Mouse (Mus musculus) stomach, embryonic 15.5 days (tissue): ENCODE results near the gene Foxc2. TPM values are rescaled to one million over a fixed set of nuclear protein-coding genes. Genes with fewer than 3 reads are reported as not detected.

ENCODE experiments used
- ATAC-seq: fragments of 200-750 bp; cut with Nextera tagmentation; 2 replicates; pipeline ENCODE4 v1.8.0; 2017; ENCODE audit warnings: low read depth, moderate number of reproducible peaks, moderate TSS enrichment; ENCODE audit not compliant: insufficient read depth, low FRiP score
- H3K27ac ChIP-seq: fragments of 300-500 bp; sonication (generic); 2 replicates; pipeline ENCODE4 v1.5.1; 2015; ENCODE audit warnings: mild to moderate bottlenecking, inconsistent platforms
- H3K27me3 ChIP-seq: fragments of 300-500 bp; sonication (generic); replicated peaks from 2 replicates; pipeline ENCODE4 v1.6.1; 2015; ENCODE audit warnings: inconsistent platforms
- H3K36me3 ChIP-seq: fragments of 300-500 bp; sonication (generic); 2 replicates; pipeline ENCODE4 v1.6.1; 2015; ENCODE audit warnings: inconsistent platforms
- H3K4me1 ChIP-seq: fragments of 300-500 bp; sonication (generic); 2 replicates; pipeline ENCODE4 v1.6.1; 2015; ENCODE audit warnings: inconsistent platforms
- H3K4me2 ChIP-seq: fragments of 300-500 bp; sonication (generic); 2 replicates; pipeline ENCODE4 v1.6.1; 2015; ENCODE audit warnings: mild to moderate bottlenecking, inconsistent platforms
- H3K4me3 ChIP-seq: fragments of 300-500 bp; sonication (generic); replicated peaks from 2 replicates; pipeline ENCODE4 v1.5.1; 2015; ENCODE audit warnings: inconsistent platforms
- H3K9ac ChIP-seq: fragments of 300-500 bp; sonication (generic); 2 replicates; pipeline ENCODE4 v1.6.1; 2015; ENCODE audit warnings: inconsistent platforms
- H3K9me3 ChIP-seq: fragments of 300-500 bp; sonication (generic); 2 replicates; pipeline ENCODE4 v1.6.1; 2016; ENCODE audit warnings: inconsistent platforms
- WGBS: fragments of 180-500 bp; shearing (Covaris S2); methylation state at CpG from one replicate; pipeline ENCODE4 v1.1.7; 2015; 5-methylcytosine and 5-hydroxymethylcytosine counted together
- polyA plus RNA-seq: library from polyadenylated mRNA; unstranded; fragments of >200 nt; fragmentation: Nextera tagmentation; extraction: Ambion mirVana; gene quantifications from 2 replicates; pipeline ENCODE4 v1.2.1, GENCODE M21; 2015

Gene Foxc2
- polyA plus RNA-seq, 1 experiment from 2014 or later, result 0.90 TPM

GRCm38 (mm10) chr8:121080361-121081090, 35.4 kb upstream of the Foxc2 start:
- peaks cover 84% of the 10 kb centered on the region for H3K27me3 ChIP-seq
- no peak for ATAC-seq

GRCm38 (mm10) chr8:121081398-121081797, 34.6 kb upstream of the Foxc2 start:
- 6% methylated on average over 7 of the region's 7 CpGs for WGBS
- H3K4me2 ChIP-seq, result peak overlapping the region; percentile 82
- peak overlapping the region; percentile 68 for H3K4me3 ChIP-seq
- peaks cover 9% of the 10 kb centered on the region for H3K4me1 ChIP-seq
- peak overlapping the region; percentile 98 for H3K27ac ChIP-seq
- no peaks in the 10 kb centered on the region for H3K9me3 ChIP-seq
- no peak for ATAC-seq
- no peaks in the 10 kb centered on the region for H3K36me3 ChIP-seq
- peak overlapping the region; percentile 66 for H3K9ac ChIP-seq
- H3K27me3 ChIP-seq, result peaks cover 88% of the 10 kb centered on the region

More at GRCm38 (mm10) chr8:121080361-121081090, 35.4 kb upstream of the Foxc2 start:
- H3K9me3 ChIP-seq, result no peaks in the 10 kb centered on the region
- H3K4me1 ChIP-seq, result peaks cover 9% of the 10 kb centered on the region
- WGBS, result 1% methylated on average over 49 of the region's 49 CpGs
- H3K9ac ChIP-seq, result peak overlapping the region; percentile 66
- no peaks in the 10 kb centered on the region for H3K36me3 ChIP-seq
- peak overlapping the region; percentile 98 for H3K27ac ChIP-seq
- peak overlapping the region; percentile 68 for H3K4me3 ChIP-seq
- peak overlapping the region; percentile 82 for H3K4me2 ChIP-seq

- peak overlapping the region; percentile 66 for H3K9ac ChIP-seq
- no peak for ATAC-seq
- peak overlapping the region; percentile 98 for H3K27ac ChIP-seq
- H3K4me1 ChIP-seq, result peaks cover 9% of the 10 kb centered on the region; the same call in 1 of the 2 replicates
- peak overlapping the region; percentile 82 for H3K4me2 ChIP-seq
- 4% methylated on average over 57 of the region's 57 CpGs for WGBS
- H3K27me3 ChIP-seq, result peaks cover 81% of the 10 kb centered on the region
- H3K4me3 ChIP-seq, result peak overlapping the region; percentile 68
- no peaks in the 10 kb centered on the region for H3K36me3 ChIP-seq
- no peaks in the 10 kb centered on the region for H3K9me3 ChIP-seq
Observed at GRCm38 (mm10) chr8:121082218-121083092, 33.5 kb upstream of the Foxc2 start.

- H3K4me2 ChIP-seq, result peak overlapping the region; percentile 82
- H3K4me3 ChIP-seq, result peak overlapping the region; percentile 68
- peak overlapping the region; percentile 98 for H3K27ac ChIP-seq
- no peaks in the 10 kb centered on the region for H3K36me3 ChIP-seq
- WGBS, result under 1% methylated on average over 89 of the region's 89 CpGs
- peaks cover 9% of the 10 kb centered on the region; the same call in 1 of the 2 replicates for H3K4me1 ChIP-seq
- H3K27me3 ChIP-seq, result peaks cover 75% of the 10 kb centered on the region
- ATAC-seq, result peak; percentile 65
- H3K9me3 ChIP-seq, result no peaks in the 10 kb centered on the region
- H3K9ac ChIP-seq, result peak overlapping the region; percentile 66
Observed at GRCm38 (mm10) chr8:121083093-121083935, 32.7 kb upstream of the Foxc2 start.

- Histone ChIP-seq H3K36me3 (no peaks in the 10 kb centered on the region), H3K27ac (peak overlapping the region; percentile 98), H3K4me1 (peaks cover 9% of the 10 kb centered on the region; the same call in 1 of the 2 replicates), H3K4me3 (peak overlapping the region; percentile 68), H3K27me3 (peaks cover 71% of the 10 kb centered on the region), H3K9me3 (no peaks in the 10 kb centered on the region), H3K4me2 (peak overlapping the region; percentile 82), H3K9ac (peak overlapping the region; percentile 66)
- 0% methylated on average over 15 of the region's 27 CpGs for WGBS
- peak; percentile 78 for ATAC-seq
Observed at GRCm38 (mm10) chr8:121083936-121084209, 32.1 kb upstream of the Foxc2 start.

- Histone ChIP-seq H3K9ac (peak within 1 kb of the TSS; percentile 68), H3K9me3 (no peaks in the 10 kb centered on the region), H3K27ac (peak within 1 kb of the TSS; percentile 98), H3K4me1 (peaks cover 9% of the 10 kb centered on the region; the same call in 1 of the 2 replicates), H3K4me3 (peak within 1 kb of the TSS; percentile 68), H3K36me3 (no peaks in the 10 kb centered on the region), H3K27me3 (peaks cover 75% of the 10 kb centered on the region), H3K4me2 (peak within 1 kb of the TSS; percentile 82)
- under 1% methylated on average over 65 of the region's 83 CpGs for WGBS
- ATAC-seq, result peak; percentile 74
Observed at GRCm38 (mm10) chr8:121084210-121084951, 31.6 kb upstream of the Foxc2 start, which contains the start of gene Foxf1. Foxf1 (plus strand) TSS chr8:121084386.

GRCm38 (mm10) chr8:121085011-121085410, 31.0 kb upstream of the Foxc2 start:
- Histone ChIP-seq H3K36me3 (no peaks in the 10 kb centered on the region), H3K27me3 (peaks cover 78% of the 10 kb centered on the region), H3K27ac (peak overlapping the region; percentile 89), H3K4me3 (peak overlapping the region; percentile 68), H3K4me1 (peaks cover 9% of the 10 kb centered on the region; the same call in 1 of the 2 replicates), H3K9me3 (no peaks in the 10 kb centered on the region), H3K9ac (peak overlapping the region; percentile 68), H3K4me2 (peak overlapping the region; percentile 82)
- no peak for ATAC-seq
- WGBS, result 4% methylated on average over 30 of the region's 30 CpGs

GRCm38 (mm10) chr8:121085561-121085960, 30.4 kb upstream of the Foxc2 start:
- Histone ChIP-seq H3K36me3 (no peaks in the 10 kb centered on the region), H3K9me3 (no peaks in the 10 kb centered on the region), H3K4me1 (peaks cover 9% of the 10 kb centered on the region; the same call in 1 of the 2 replicates), H3K9ac (peak overlapping the region; percentile 68), H3K4me3 (peak overlapping the region; percentile 68), H3K27me3 (peaks cover 76% of the 10 kb centered on the region), H3K4me2 (peak overlapping the region; percentile 82), H3K27ac (peak overlapping the region; percentile 89)
- no peak for ATAC-seq
- 34% methylated on average over 3 of the region's 3 CpGs for WGBS

- H3K4me1 ChIP-seq, result peaks cover 13% of the 10 kb centered on the region
- no peaks in the 10 kb centered on the region for H3K9me3 ChIP-seq
- no peak for ATAC-seq
- 21% methylated on average over 19 of the region's 19 CpGs for WGBS
- H3K9ac ChIP-seq, result peak overlapping the region; percentile 68
- H3K4me2 ChIP-seq, result peak overlapping the region; percentile 82
- peak overlapping the region; percentile 68 for H3K4me3 ChIP-seq
- H3K27ac ChIP-seq, result peak overlapping the region; percentile 89
- H3K36me3 ChIP-seq, result no peaks in the 10 kb centered on the region
- H3K27me3 ChIP-seq, result peaks cover 78% of the 10 kb centered on the region
Observed at GRCm38 (mm10) chr8:121086004-121086900, 29.7 kb upstream of the Foxc2 start.

GRCm38 (mm10) chr8:121088281-121088680, 27.7 kb upstream of the Foxc2 start:
- no peaks in the 10 kb centered on the region for H3K9me3 ChIP-seq
- 19% methylated on average over 8 of the region's 8 CpGs for WGBS
- peaks cover 72% of the 10 kb centered on the region for H3K27me3 ChIP-seq
- H3K36me3 ChIP-seq, result no peaks in the 10 kb centered on the region
- no peak overlapping the region for H3K27ac ChIP-seq
- no peak for ATAC-seq
- H3K4me2 ChIP-seq, result peak overlapping the region; percentile 82
- peak overlapping the region; percentile 14; the same call in 1 of the 2 replicates for H3K9ac ChIP-seq
- peaks cover 16% of the 10 kb centered on the region for H3K4me1 ChIP-seq
- H3K4me3 ChIP-seq, result peak overlapping the region; percentile 68
